Mouse (Mus musculus): ENCODE results near the gene Map3k14.

DNA sequence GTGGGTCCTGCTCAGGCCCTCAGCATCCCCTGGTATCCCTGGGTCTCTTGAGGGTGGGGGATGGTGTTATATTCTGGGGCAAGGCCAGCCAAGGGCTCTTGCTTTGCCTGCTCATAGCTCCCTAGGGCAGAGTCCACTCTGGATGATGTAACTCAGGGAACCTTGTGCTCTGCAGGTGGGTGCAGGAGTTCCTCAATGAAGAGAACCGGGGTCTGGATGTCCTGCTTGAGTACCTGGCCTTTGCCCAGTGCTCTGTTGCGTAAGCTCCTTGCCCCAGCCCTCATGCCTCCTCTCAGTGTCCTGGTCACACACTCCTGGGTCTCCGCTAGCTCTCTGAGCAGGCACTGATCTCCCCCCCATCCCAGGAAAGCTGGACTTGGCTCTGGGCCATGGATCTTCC lies 85.4 kb downstream of the Map3k14 start:
- TF ChIP-seq CTCF (IDR thresholded peaks at IDR 0.05; ENCODE audit: low read depth, low read length) = no peak
- TF ChIP-seq TAL1 (conservative IDR thresholded peaks at IDR 0.05; ENCODE audit: low read depth, low read length) = no peak
